In genomic region chr17:46383294-46384060, GRCm38 (mm10) we compare ENCODE assay signal across 7 mouse cellular contexts. TPM values are rescaled to one million over a fixed set of nuclear protein-coding genes. Genes with fewer than 3 reads are reported as not detected.
DNase-seq lines count a peak whose midpoint lies in the region; ATAC-seq lines count a peak whose summit lies in the region.

Zfp318 (plus strand) TSS chr17:46383731.

- intact Hi-C loops in left cerebral cortex, postnatal 36 days (cut with DNase I) = loop anchor here (1.0 kb wide), 1 partner anchor 55 kb away; the partner anchor contains the start of gene Abcc10

- no peaks in the 10 kb centered on the region for H3K36me3 ChIP-seq in intestine, embryonic 16.5 days (ENCODE audit: control insufficient read depth, insufficient read depth, low read length)
- no peaks in the 10 kb centered on the region; the same call in 1 of the 2 replicates for H3K36me3 ChIP-seq in midbrain, embryonic 11.5 days (ENCODE audit: control insufficient read depth, insufficient read depth, low read length)

- H3K4me3 ChIP-seq in intestine, embryonic 16.5 days (ENCODE audit: low read length) = peak within 1 kb of the TSS; percentile 90
- H3K4me3 ChIP-seq in midbrain, embryonic 11.5 days (ENCODE audit: low read depth, low read length) = peak within 1 kb of the TSS; percentile 91

- H3K27ac ChIP-seq in intestine, embryonic 16.5 days (ENCODE audit: low read length) = peak within 1 kb of the TSS; percentile 82
- peak within 1 kb of the TSS; percentile 81 for H3K27ac ChIP-seq in midbrain, embryonic 11.5 days (ENCODE audit: low read depth, low read length)

- H3K9ac ChIP-seq in intestine, embryonic 16.5 days (ENCODE audit: low read depth, low read length) = peak within 1 kb of the TSS; percentile 96
- peak within 1 kb of the TSS; percentile 85 for H3K9ac ChIP-seq in midbrain, embryonic 11.5 days (ENCODE audit: low read length)

- no peaks in the 10 kb centered on the region for H3K9me3 ChIP-seq in intestine, embryonic 16.5 days (ENCODE audit: control insufficient read depth, low read length)
- H3K9me3 ChIP-seq in midbrain, embryonic 11.5 days (ENCODE audit: control insufficient read depth, low read length) = no peaks in the 10 kb centered on the region

- WGBS in intestine, embryonic 16.5 days = 1% methylated on average over 86 of the region's 105 CpGs
- WGBS in midbrain, embryonic 11.5 days = under 1% methylated on average over 83 of the region's 105 CpGs

- no peaks in the 10 kb centered on the region for H3K4me1 ChIP-seq in intestine, embryonic 16.5 days (ENCODE audit: control insufficient read depth, insufficient read depth, low read length)
- peaks cover 8% of the 10 kb centered on the region; the same call in 1 of the 2 replicates for H3K4me1 ChIP-seq in midbrain, embryonic 11.5 days (ENCODE audit: control insufficient read depth, insufficient read depth, low read length)

- ATAC-seq in intestine, embryonic 16.5 days = peak; percentile 99
- peak; percentile 98 for ATAC-seq in midbrain, embryonic 11.5 days (ENCODE audit: low FRiP score)

- no peaks in the 10 kb centered on the region for H3K27me3 ChIP-seq in intestine, embryonic 16.5 days (replicated peaks; ENCODE audit: control insufficient read depth, insufficient read depth, low read length)
- H3K27me3 ChIP-seq in midbrain, embryonic 11.5 days (ENCODE audit: control insufficient read depth, insufficient read depth, low read length) = no peaks in the 10 kb centered on the region

- H3K4me2 ChIP-seq in intestine, embryonic 16.5 days (ENCODE audit: low read depth, low read length) = peak within 1 kb of the TSS; percentile 70
- peak within 1 kb of the TSS; percentile 94 for H3K4me2 ChIP-seq in midbrain, embryonic 11.5 days

- DNase-seq in adrenal gland, adult 8-10 months = peak; percentile 97
- peak; percentile 99 for DNase-seq in embryo, embryonic 9.5 days (ENCODE audit: extremely low spot score)
- peak; percentile 94 to 96 for DNase-seq in gastrocnemius, postnatal 4 days (ENCODE audit: low spot score in 2 of 2)
- peak; percentile 96 to 99 for DNase-seq in left cerebral cortex, postnatal 36 days (ENCODE audit: low spot score in 2 of 2)
- DNase-seq in midbrain, embryonic 11.5 days (ENCODE audit: low spot score, missing footprints) = peak; percentile 100
- DNase-seq in skeletal muscle tissue, adult 2 months (ENCODE audit: low read depth, low spot score) = peak; percentile 96

RNA-seq across cellular contexts. Expression of gene Zfp318, which starts in this region (rescaled TPM):
- 10 to 100 TPM; 21.0 to 35.6 (median 27.4) TPM for total RNA-seq in adrenal gland, adult 8-10 months (2022)
- total RNA-seq in gastrocnemius, postnatal 4 days (2021) = 10 to 100 TPM; 33.9 to 35.0 TPM
- polyA plus RNA-seq in intestine, embryonic 16.5 days (2015; fragmentation: Nextera tagmentation; extraction: Ambion mirVana) = 2.3 and 2.8 TPM in 2 replicates
- 10 to 100 TPM; 54.1 to 64.3 TPM for total RNA-seq in left cerebral cortex, postnatal 36 days (2021)
- 14.0 and 14.8 TPM in 2 replicates for polyA plus RNA-seq in midbrain, embryonic 11.5 days (2014; fragmentation: Nextera tagmentation; extraction: Ambion mirVana)

Comparison
In these comparisons a context has a peak if more than half of its experiments do, and no peak if none do; other contexts are left out.
1. Peak in every context shown above with its lines: DNase-seq, ATAC-seq, H3K4me3 ChIP-seq and H3K27ac ChIP-seq.